Mouse (Mus musculus): ENCODE data around the gene Ero1l.

Ero1l gene

GRCm38 (mm10) chr14:45304389-45304788 lies 14.2 kb downstream of the Ero1l start:
- DNase-seq: no peak

- DNase-seq: no peak
Observed at GRCm38 (mm10) chr14:45303939-45304338, 14.6 kb downstream of the Ero1l start.

- no peak for DNase-seq
Observed at GRCm38 (mm10) chr14:45291608-45292007, 27.0 kb downstream of the Ero1l start.

- no peak for DNase-seq
Observed at GRCm38 (mm10) chr14:45282066-45282465, 36.5 kb downstream of the Ero1l start.

- DNase-seq: no peak
Observed at GRCm38 (mm10) chr14:45275816-45276215, 42.8 kb downstream of the Ero1l start.

- no peak for DNase-seq
Observed at GRCm38 (mm10) chr14:45263831-45264592, 54.6 kb downstream of the Ero1l start.

GRCm38 (mm10) chr14:45251548-45252076 lies 67.0 kb downstream of the Ero1l start:
- DNase-seq: no peak

- peak; percentile 11 for DNase-seq
Observed at GRCm38 (mm10) chr14:45241613-45242012, 77.0 kb downstream of the Ero1l start.

- DNase-seq: no peak
Observed at GRCm38 (mm10) chr14:45239042-45239441, 79.5 kb downstream of the Ero1l start.
